Mouse (Mus musculus): ENCODE results near the gene Taldo1. TPM values are rescaled to one million over a fixed set of nuclear protein-coding genes. Genes with fewer than 3 reads are reported as not detected.
"Not testable (repeated sequence)": the region's sequence is repeated elsewhere in the genome, so short reads cannot be mapped to it uniquely, and the experiment has no call there.

The Taldo1 gene
- total RNA-seq, 2 experiments from 2014 or later, result 466 to 479 TPM

GRCm38 (mm10) chr7:141439811-141440210, 47.8 kb downstream of the Taldo1 start:
- no peak for DNase-seq

- peak; percentile 78 for DNase-seq
These were observed 48.6 kb downstream of the Taldo1 start for GRCm38 (mm10) chr7:141440613-141441012.

GRCm38 (mm10) chr7:141441460-141441859, 49.5 kb downstream of the Taldo1 start:
- DNase-seq, result no peak

GRCm38 (mm10) chr7:141442199-141442598, 50.2 kb downstream of the Taldo1 start:
- DNase-seq, result no peak

GRCm38 (mm10) chr7:141443081-141443821, 51.3 kb downstream of the Taldo1 start:
- DNase-seq, result peak; percentile 52

GRCm38 (mm10) chr7:141443828-141444237, 51.8 kb downstream of the Taldo1 start, which contains the start of gene Pidd1:
Pidd1 (minus strand) TSS chr7:141444025.
- peak; percentile 85 for DNase-seq

- DNase-seq, result not testable (repeated sequence)
These were observed 54.4 kb downstream of the Taldo1 start for GRCm38 (mm10) chr7:141446374-141446773.

GRCm38 (mm10) chr7:141447110-141447991, 55.4 kb downstream of the Taldo1 start, which contains the start of gene Rplp2:
Rplp2 (plus strand) TSS chr7:141447370.
- DNase-seq, result peak; percentile 96

- peak; percentile 65 for DNase-seq
These were observed 59.9 kb downstream of the Taldo1 start for GRCm38 (mm10) chr7:141451928-141452327.

Other genes with a start within 250 kb of the Taldo1 start
- gene Rnh1, start 219.3 kb upstream of the Taldo1 start, total RNA-seq (2021), result 100 to 1,000 TPM; 150 to 155 TPM
- gene Hras, start 198.2 kb upstream of the Taldo1 start, total RNA-seq (2021), result 10 to 100 TPM; 87.8 to 91.9 TPM
- gene Lrrc56, start 198.0 kb upstream of the Taldo1 start, total RNA-seq (2021), result 1 to 10 TPM; 6.8 to 8.6 TPM
- under 1 TPM; 0.27 to 0.55 TPM for gene Lmntd2, start 178.1 kb upstream of the Taldo1 start, total RNA-seq (2021)
- 1 to 10 TPM; 6.5 to 7.8 TPM for gene Rassf7, start 176.3 kb upstream of the Taldo1 start, total RNA-seq (2021)
- gene Phrf1, start 163.4 kb upstream of the Taldo1 start, total RNA-seq (2021), result 10 to 100 TPM; 69.9 to 75.3 TPM
- 1 to 10 TPM; 3.7 to 4.8 TPM for gene Irf7, start 125.7 kb upstream of the Taldo1 start, total RNA-seq (2021)
- 1 to 10 TPM; 5.6 to 6.9 TPM for gene Cdhr5, start 115.4 kb upstream of the Taldo1 start, total RNA-seq (2021)
- gene Sct, start 113.1 kb upstream of the Taldo1 start, total RNA-seq (2021), result 1 to 10 TPM; 2.8 to 3.2 TPM
- under 1 TPM in 1 of 2 experiments, not detected in 1; 0.36 TPM for gene Drd4, start 100.2 kb upstream of the Taldo1 start, total RNA-seq (2021)
- 10 to 100 TPM; 39.9 to 59.2 TPM for gene Deaf1, start 64.5 kb upstream of the Taldo1 start, total RNA-seq (2021)
- 10 to 100 TPM; 22.1 to 31.6 TPM for gene Tmem80, start 64.5 kb upstream of the Taldo1 start, total RNA-seq (2021)
- 1 to 10 TPM; 4.6 to 7.1 TPM for gene Eps8l2, start 53.3 kb upstream of the Taldo1 start, total RNA-seq (2021)
- gene Gatd1, start 21.9 kb downstream of the Taldo1 start, total RNA-seq (2021), result 10 to 100 TPM; 26.2 to 39.2 TPM
- 1 to 10 TPM; 2.5 to 6.4 TPM for gene Cend1, start 37.3 kb downstream of the Taldo1 start, total RNA-seq (2021)
- 10 to 100 TPM; 60.2 to 74.3 TPM for gene Slc25a22, start 45.7 kb downstream of the Taldo1 start, total RNA-seq (2021)
- gene Pidd1, start 51.8 kb downstream of the Taldo1 start, total RNA-seq (2021), result 1 to 10 TPM; 2.4 to 7.3 TPM
- gene Rplp2, start 55.2 kb downstream of the Taldo1 start, total RNA-seq (2021), result 1,000 to 10,000 TPM; 1,282 to 1,421 TPM
- gene Pnpla2, start 63.0 kb downstream of the Taldo1 start, total RNA-seq (2021), result 1,000 to 10,000 TPM; 1,181 to 1,292 TPM
- gene Cracr2b, start 68.9 kb downstream of the Taldo1 start, total RNA-seq (2021), result 10 to 100 TPM; 16.8 to 19.6 TPM
- gene Cd151, start 75.2 kb downstream of the Taldo1 start, total RNA-seq (2021), result 100 to 1,000 TPM; 184 to 198 TPM
- gene Polr2l, start 82.9 kb downstream of the Taldo1 start, total RNA-seq (2021), result 10 to 100 TPM; 58.3 to 59.7 TPM
- gene Tspan4, start 83.0 kb downstream of the Taldo1 start, total RNA-seq (2021), result 10 to 100 TPM; 53.8 to 57.1 TPM
- gene Chid1, start 147.7 kb downstream of the Taldo1 start, total RNA-seq (2021), result 10 to 100 TPM; 45.6 to 54.2 TPM
- gene Ap2a2, start 170.0 kb downstream of the Taldo1 start, total RNA-seq (2021), result 10 to 100 TPM; 68.5 to 70.2 TPM

Measured in adrenal gland, postnatal 10 days (tissue).